Mouse (Mus musculus): ENCODE results near the gene Src.

Gene Src

GRCm38 (mm10) chr2:157436496-157436895, 18.3 kb downstream of the Src start:
- DNase-seq (ENCODE audit: low read depth, low spot score), result no peak

GRCm38 (mm10) chr2:157437123-157437522, 18.9 kb downstream of the Src start:
- no peak for DNase-seq (ENCODE audit: low read depth, low spot score)

DNA sequence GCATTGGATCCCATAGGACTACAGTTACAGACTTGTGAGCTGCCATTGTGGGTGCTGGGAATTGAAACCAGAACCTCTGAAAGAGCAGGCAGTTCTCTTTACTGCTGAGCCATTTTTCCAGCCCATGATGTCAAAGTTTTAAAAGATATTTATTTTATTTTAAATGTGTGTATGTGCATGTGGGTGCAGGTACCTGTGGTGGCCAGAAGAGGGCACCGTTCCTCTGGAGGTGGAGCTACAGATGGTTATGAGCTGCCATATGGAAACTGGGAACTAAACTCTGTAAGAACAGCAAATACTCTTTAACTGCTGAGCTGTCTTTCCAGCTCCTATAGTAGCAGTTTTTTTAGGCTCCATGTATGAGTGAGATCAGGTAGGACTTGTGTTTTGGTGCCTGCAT, 23.1 kb downstream of the Src start:
- no peak for DNase-seq (ENCODE audit: low read depth, low spot score)

- no peak for DNase-seq (ENCODE audit: low read depth, low spot score)
These were observed 29.3 kb downstream of the Src start for GRCm38 (mm10) chr2:157447297-157448158.

DNA sequence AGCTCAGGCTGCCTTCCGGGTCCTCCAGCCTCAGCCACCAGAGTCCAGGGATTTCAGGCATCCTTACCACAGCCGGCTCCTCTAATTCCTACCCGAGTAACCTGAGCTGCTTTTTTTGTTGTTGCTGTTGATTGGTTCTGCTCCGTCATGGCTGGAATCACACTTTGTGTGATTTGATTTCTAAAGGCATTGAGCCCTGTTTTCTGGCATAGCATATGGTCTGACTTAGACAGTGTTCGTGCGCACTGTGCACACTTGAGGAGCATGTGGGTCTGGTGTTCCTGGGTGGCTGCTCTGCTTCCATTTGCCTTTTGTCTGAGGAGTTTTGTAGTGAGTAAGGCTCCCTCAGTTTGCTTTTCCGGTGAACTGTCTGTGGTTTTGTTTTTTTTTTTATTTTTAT, 30.1 kb downstream of the Src start:
- no peak for DNase-seq (ENCODE audit: low read depth, low spot score)

DNA sequence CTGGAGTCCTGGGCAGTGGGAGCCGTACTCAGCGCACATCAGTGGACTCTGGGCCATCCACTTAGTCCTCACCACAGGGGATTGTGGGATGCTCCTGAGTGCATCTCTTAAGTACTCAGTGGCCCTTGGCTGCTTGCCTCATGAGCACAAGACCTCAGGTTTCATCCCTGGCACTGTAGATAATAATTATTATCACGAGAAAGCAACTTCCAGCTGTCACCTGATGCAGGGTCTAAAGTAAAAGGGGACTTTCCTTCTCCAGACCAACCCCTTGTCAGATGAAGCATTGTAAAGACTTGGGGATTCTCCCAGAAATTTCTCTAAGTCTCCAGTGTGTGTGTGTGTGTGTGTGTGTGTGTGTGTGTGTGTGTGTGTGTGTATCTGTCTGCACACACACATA, 32.7 kb downstream of the Src start:
- no peak for DNase-seq (ENCODE audit: low read depth, low spot score)

DNA sequence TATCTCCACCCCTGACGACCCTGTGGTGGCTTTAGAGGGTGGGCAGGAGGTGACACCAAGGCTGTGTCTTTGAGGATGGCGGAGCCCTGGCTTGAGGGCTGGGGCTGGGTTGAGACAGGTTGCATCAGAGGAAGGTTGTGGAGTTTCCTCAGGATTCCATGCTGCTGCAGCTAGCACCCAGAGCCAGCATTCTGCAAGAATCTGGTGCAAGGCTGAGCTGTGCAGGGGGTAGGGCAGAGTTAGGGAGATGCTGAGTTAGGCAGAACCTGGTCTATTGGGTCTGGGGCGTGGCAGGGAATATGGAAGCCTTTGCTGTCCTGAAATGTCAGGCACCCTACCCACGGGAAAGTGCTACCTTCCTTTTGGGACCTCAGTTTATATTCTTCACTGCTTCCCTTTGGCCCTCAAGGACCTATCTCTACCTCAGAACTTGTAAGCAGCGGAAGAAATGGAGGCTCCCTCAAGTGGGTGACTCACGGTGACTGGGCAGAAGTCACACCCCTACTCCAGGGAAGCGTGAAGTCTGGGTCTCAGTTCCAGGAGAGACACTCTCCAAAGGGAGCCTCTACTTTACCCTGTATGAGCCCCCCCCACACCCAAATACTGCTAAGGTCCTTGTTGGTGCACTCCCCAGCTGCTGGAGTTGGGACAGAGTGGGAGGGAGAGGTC, 33.3 kb downstream of the Src start:
- DNase-seq (ENCODE audit: low read depth, low spot score), result no peak

- peak; percentile 42 for DNase-seq (ENCODE audit: low read depth, low spot score)
These were observed 39.0 kb downstream of the Src start for GRCm38 (mm10) chr2:157457100-157457806.

DNA sequence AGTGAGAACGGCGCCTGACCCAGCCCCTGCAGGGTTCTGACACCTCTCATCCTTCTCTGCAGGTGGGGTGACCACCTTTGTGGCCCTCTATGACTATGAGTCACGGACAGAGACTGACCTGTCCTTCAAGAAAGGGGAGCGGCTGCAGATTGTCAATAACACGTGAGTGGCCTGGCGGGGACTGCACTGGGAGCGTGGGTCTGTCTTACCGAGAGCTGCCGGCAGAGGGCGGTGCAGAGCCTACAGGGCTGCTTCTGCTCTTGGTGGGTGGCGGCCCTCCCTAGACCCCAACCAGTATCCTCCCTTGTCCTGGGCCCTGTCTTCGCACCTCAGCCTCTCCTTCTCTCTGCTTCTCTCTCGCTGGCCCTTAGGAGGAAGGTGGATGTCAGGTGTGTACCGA, 40.2 kb downstream of the Src start:
- peak; percentile 25 for DNase-seq (ENCODE audit: low read depth, low spot score)

DNA sequence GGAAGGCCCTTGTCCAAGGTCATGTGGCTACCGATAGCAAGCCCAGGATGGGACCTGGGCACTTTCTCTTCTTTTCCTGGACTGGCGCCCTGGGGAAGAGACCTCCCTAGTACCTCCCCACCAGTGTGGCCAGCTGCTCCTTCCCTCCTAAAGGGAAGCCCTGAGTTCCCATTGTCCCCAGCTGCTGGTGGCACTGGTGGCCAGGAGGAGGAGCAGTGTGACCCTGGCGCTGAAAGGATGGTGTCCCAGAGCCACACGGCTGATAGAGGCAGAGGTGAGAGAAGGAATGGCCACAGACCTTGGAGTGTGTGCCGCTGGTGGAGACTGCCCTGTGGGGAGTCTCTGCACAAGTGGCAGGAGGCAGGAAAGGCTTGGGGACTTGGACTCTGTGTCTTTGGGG, 41.5 kb downstream of the Src start:
- DNase-seq (ENCODE audit: low read depth, low spot score), result no peak

DNA sequence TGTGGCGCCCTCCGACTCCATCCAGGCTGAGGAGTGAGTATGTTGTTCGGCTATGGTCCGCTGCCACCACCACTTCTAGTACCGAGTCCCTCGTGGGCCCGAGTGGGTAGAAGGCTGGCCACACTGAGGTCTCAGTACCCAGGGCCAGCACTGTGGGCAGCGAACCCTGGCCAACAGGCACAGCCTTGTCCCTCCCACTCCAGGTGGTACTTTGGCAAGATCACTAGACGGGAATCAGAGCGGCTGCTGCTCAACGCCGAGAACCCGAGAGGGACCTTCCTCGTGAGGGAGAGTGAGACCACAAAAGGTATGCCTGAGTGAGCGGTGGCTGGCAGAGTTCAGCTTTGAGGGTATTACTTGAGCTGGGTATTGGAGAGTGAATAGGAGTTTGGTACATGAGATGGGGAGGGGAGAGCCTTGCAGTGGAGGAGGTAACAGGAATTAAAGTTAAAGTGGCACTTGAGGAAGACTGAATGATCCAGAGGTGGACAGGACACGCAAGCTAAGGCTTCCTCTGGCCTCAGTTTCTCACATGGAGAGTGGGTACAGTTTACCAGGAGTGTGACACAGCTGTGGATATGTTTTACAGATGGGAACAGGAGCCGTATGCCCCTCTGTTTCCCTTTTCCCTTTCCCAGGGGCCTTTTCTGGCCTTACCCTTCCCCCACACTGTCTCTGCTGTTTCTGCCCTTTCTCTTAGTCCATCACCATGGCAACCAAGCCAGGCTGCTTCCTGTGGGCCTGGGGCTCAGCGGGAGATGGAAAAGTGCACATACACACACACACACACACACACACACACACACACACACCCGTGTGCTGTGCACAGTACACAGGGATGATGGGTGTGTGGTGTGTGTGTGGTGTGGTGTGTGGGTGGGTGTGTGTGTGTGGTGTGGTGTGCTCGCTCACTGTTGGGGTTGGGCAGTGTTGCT, 44.8 kb downstream of the Src start:
- DNase-seq (ENCODE audit: low read depth, low spot score), result no peak

- no peak for DNase-seq (ENCODE audit: low read depth, low spot score)
These were observed 45.9 kb downstream of the Src start for GRCm38 (mm10) chr2:157463887-157464745.

- DNase-seq (ENCODE audit: low read depth, low spot score), result no peak
These were observed 46.5 kb downstream of the Src start for GRCm38 (mm10) chr2:157464746-157465126.

DNA sequence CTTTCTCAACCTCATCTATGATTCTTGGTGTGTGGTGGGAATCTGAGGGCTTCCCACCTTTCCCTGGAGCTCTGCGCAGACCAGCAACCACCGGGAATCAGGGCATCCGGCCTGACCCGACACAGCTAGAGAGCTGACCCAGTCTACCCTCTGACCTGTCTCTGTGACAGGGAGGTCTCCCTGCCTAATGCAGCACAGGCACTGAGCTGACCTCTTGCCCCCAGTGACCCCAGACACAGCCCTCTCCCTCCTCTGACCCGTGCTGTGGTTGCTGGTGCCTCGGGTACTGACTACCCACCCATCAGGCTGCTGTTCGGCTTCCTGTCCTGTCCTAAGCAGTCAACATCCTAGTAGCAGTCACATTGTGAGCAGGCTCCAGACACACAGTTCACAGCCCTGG, 48.6 kb downstream of the Src start:
- DNase-seq (ENCODE audit: low read depth, low spot score), result no peak

- DNase-seq (ENCODE audit: low read depth, low spot score), result no peak
These were observed 50.0 kb downstream of the Src start for GRCm38 (mm10) chr2:157468130-157468796.

- DNase-seq (ENCODE audit: low read depth, low spot score), result no peak
These were observed 53.0 kb downstream of the Src start for GRCm38 (mm10) chr2:157471292-157471691.

- DNase-seq (ENCODE audit: low read depth, low spot score), result no peak
These were observed 53.5 kb downstream of the Src start for GRCm38 (mm10) chr2:157471737-157472136.

DNA sequence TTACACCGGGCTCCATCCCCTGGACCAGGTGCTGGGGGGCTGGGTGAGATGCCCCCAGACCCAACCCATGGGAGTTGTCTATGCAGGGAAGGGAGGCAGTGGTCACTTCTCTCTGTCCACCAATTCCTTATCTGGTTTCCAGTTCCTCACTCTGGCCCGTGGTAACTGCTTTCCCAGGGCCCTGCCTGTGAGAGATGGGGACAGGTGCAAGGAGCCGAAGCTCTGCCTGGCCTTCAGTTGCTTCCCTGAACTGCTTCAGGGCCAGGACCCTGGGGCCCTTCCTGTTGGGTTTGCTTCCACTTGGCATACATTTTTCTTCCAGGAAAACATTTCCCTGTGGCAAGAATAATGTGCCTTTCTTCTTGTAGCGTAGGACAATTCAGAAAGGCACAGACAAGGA, 54.2 kb downstream of the Src start:
- DNase-seq (ENCODE audit: low read depth, low spot score), result no peak

GRCm38 (mm10) chr2:157474269-157474729, 56.1 kb downstream of the Src start:
- no peak for DNase-seq (ENCODE audit: low read depth, low spot score)

Measured in c-Kit-negative CD71-positive TER-119-positive erythroid progenitor cells, embryonic 14.5 days (primary cell).